Mouse (Mus musculus): ENCODE measurements around the gene Cnbp.

DNA sequence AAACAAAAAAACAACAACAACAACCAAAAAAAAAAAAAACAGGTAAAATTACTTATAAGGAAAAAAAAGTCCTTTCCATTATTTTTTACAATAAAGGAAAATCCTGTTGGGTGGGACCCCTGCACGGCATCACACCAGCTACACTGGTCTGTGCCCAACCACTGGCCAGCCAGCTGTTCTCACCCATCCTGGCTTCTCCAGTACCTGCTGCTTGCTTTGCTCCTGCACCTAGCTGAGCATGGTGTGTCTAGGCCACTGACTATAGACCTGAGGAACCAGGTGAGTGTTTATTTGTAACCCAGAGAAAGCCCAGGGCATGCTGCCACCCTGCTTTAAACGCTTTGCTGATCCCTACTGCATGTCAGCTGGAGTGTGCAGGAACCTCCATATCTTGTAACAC lies 30.5 kb downstream of the Cnbp start:
- TF ChIP-seq CTCF (IDR thresholded peaks at IDR 0.05; ENCODE audit: low read depth, low read length) (no peak), POLR2A (IDR thresholded peaks at IDR 0.05; ENCODE audit: borderline replicate concordance, low read depth, low read length) (no peak)

Data from bone marrow macrophage, adult 2 months (primary cell).